Mouse (Mus musculus): Measurements from ENCODE around the gene Tor3a. TPM values are rescaled to one million over a fixed set of nuclear protein-coding genes. Genes with fewer than 3 reads are reported as not detected.

The Tor3a gene
- total RNA-seq, 1 experiment from 2014 or later = 16.1 TPM

DNA sequence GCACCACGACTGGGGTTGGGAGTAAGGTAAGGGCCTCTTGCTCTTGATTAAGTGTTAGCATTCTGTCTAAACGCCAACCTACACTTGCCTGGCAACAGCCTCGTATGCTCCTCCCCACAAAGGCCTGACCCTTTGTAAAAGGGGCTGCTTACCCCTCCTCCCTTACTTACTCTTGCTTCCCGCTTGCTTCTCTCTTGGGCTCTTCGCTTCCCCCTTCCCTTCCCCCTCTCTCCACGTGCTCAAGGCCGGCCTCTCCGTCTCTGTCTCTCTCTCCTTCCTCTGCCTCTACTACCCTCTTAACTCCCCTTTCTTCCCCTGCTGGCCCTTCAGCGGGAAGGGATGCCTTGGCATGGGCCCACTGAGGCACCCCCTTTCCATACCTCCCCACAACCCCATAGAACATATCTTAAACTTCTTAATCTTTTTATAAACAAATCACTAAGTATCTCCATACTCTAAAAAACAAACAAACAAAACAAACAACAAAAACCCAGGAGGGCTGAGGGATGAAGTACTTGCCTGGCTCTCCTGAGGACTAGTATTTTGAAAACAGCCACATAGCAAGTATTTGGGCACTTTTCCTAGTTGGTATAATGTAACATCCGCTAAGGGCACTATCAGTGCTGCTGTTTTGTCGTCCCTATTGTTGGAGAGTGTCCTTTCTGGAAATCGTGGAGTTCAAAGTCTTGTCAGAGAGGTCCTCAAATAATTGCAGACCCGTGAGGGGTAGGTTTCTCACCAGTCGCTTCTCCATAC, 1.3 kb downstream of the Tor3a start:
- peak; percentile 20; the same call in 1 of the 2 replicates for ATAC-seq (replicated peaks; ENCODE audit: low read depth, poor library complexity, severe bottlenecking)

GRCm38 (mm10) chr1:156671921-156672320, 2.2 kb downstream of the Tor3a start:
- no peak for ATAC-seq (replicated peaks; ENCODE audit: low read depth, poor library complexity, severe bottlenecking)

DNA sequence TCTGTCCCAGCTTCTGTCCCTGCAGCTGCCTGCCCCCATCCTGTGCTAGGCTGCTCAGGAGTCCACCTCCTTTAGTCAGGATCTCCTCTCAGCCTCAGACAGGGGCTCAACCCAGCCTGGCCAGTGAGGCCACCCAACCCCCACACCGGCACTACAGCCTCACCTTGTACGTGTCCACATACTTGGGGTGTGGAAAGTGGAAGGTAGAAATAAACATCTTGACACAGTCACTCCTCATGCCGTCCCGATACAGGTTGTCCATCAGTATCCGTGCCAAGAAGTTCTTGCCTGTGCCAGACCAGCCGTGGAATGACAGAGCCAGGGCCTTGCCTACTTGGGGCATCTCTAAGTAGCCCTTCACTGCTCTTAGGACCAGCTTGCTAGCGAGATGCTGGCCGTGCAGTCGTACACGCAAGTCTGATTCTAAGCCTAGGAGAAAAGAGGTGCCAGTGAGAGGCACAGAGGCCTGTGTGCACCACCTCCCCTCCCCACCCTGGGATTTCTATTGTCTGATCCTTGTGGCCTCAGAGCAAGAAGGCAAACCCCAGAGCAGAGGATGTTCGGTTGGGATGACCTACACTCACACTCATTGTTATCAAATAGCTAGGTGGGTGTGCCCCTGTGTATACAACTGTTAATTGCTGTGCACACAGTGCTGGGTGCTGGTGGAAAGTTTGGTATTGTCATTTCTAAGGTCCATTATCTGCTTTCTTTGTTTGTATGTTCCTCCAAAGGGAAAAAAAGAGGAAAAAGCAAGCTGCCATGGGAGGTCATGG, 4.8 kb downstream of the Tor3a start:
- no peak for ATAC-seq (replicated peaks; ENCODE audit: low read depth, poor library complexity, severe bottlenecking)

DNA sequence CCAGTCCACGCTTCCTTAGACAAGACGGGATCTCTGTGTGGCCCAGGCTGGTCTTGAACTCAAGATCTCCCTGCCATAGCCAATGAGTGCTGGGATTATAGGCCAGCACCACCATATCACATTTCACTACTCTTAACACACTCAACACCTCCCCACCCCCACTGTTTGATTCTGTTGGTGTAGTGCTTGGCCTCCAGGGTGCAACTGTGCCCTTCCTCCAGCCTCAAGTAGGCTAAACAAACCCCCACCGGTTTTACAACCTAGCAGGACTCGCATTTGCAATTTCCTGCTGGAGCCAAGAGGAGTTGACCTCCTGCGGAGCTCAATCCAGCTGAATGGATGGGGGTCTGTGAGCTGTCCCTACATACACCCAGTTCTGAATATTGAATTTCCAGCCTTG, 5.6 kb downstream of the Tor3a start:
- ATAC-seq (replicated peaks; ENCODE audit: low read depth, poor library complexity, severe bottlenecking) = no peak

GRCm38 (mm10) chr1:156667141-156667926, 6.8 kb downstream of the Tor3a start:
- ATAC-seq (replicated peaks; ENCODE audit: low read depth, poor library complexity, severe bottlenecking) = peak; percentile 78

GRCm38 (mm10) chr1:156665777-156666176, 8.4 kb downstream of the Tor3a start:
- no peak for ATAC-seq (replicated peaks; ENCODE audit: low read depth, poor library complexity, severe bottlenecking)

- peak; percentile 50 for ATAC-seq (replicated peaks; ENCODE audit: low read depth, poor library complexity, severe bottlenecking)
Observed at GRCm38 (mm10) chr1:156660660-156661236, 13.4 kb downstream of the Tor3a start.

DNA sequence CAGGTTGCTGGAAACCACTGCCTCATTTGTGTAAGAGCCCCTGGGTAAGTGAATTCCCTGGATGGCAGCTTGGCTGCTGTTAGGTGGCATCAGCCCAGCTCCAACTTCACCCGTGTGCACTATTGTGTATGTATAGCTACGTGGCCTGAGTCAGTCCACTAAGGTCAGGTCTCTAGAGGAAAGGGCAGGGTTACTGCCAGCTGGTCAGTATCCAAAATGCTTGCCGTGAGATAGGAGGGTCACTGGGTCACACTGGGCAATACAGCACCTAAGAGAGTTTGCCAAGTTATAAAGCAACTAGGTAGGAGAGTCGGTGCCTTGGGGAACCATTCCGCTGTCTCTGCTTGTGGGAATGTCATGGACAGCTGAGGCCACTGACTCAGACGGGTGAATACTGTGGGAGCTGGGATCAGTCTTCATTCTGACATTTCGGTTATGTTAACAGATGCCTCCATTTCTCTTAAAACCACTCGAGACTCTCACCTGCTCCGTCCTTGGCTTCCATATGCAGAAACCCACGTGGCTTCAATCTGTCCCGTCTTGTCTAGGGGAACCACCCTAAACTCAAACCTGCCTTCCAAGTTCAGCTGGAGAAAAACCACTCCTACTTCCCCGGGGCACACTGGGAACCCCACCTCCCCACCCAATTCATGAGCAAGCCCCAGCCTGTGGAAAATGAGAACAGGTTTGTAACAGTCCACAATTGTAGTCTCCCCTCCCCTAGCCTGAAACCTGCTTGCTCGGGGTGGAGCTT, 14.1 kb downstream of the Tor3a start:
- peak; percentile 77 for ATAC-seq (replicated peaks; ENCODE audit: low read depth, poor library complexity, severe bottlenecking)

- ATAC-seq (replicated peaks; ENCODE audit: low read depth, poor library complexity, severe bottlenecking) = no peak
Observed at GRCm38 (mm10) chr1:156658676-156659075, 15.5 kb downstream of the Tor3a start.

DNA sequence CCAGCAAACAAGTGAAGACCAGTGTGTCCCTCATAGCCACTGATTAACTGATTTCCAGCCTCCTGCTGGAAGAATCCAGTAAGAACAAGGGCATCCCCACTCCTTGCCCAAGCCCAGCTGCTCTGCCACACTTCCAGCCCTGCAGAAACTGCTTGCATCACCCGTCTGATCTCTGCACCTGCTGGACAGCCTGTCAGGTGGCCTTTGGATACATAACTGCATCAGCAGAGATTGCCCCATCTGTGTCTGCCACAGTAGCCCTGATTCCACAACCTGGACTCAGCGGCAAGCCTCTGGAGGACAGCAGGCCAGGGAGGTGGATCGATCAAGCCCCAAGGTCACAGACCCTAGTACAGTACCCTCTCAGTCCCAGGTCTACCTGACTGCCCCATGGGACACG, 16.6 kb downstream of the Tor3a start:
- no peak for ATAC-seq (replicated peaks; ENCODE audit: low read depth, poor library complexity, severe bottlenecking)

- no peak for ATAC-seq (replicated peaks; ENCODE audit: low read depth, poor library complexity, severe bottlenecking)
Observed at GRCm38 (mm10) chr1:156654735-156655530, 19.2 kb downstream of the Tor3a start.

DNA sequence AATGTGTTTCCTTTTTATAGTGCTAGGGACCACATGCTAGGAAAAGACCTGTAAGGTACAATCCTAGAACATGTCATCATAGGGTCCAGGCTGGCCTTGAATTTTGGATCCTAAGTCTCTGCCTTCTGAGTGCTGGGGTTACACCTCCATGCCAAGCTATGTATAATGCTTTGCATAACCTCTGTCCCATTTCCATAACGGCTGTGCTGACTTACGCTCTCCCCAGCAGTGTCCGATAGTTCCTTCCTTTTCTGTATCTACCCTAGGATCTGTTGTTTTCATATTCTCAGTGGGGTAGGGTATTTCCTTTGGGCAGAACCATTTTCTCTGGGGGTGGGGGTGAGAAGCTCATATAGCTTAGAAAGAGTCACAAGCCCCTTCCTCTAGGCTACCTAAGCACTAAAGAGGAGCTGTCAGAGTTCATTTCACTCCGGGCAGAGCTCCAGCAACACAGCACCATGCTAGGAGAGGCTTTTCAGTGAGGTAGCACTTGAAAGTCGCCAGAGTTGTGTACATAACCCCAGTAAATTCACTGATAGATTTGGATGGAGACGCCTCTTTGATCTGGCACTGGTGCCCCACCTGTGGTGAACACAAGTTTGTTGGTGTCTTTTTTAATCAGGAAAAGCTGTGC, 21.9 kb downstream of the Tor3a start:
- ATAC-seq (replicated peaks; ENCODE audit: low read depth, poor library complexity, severe bottlenecking) = peak; percentile 64

DNA sequence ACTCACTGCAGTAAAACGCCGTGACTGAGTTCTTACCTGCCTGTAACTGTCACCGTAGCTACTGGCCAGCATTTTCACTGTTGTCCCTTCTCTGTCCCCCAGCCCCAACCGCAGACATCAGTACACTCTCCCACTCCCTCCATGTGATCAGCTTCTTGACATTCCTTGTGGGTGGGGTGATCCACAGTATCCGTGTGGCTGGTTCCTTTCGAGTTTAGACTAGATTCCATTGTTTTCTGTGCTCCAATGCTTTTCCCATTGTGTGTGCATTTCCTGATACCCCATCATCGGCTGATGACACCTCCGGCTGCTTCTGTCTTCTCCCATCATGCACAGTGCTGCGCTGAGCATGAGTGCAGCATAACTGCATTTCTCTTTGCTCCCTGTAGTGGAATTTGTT, 23.5 kb downstream of the Tor3a start:
- ATAC-seq (replicated peaks; ENCODE audit: low read depth, poor library complexity, severe bottlenecking) = no peak

- no peak for ATAC-seq (replicated peaks; ENCODE audit: low read depth, poor library complexity, severe bottlenecking)
Observed at GRCm38 (mm10) chr1:156648705-156649104, 25.5 kb downstream of the Tor3a start.

- ATAC-seq (replicated peaks; ENCODE audit: low read depth, poor library complexity, severe bottlenecking) = no peak
Observed at GRCm38 (mm10) chr1:156645971-156646370, 28.2 kb downstream of the Tor3a start.

GRCm38 (mm10) chr1:156644780-156645523, 29.2 kb downstream of the Tor3a start:
- no peak for ATAC-seq (replicated peaks; ENCODE audit: low read depth, poor library complexity, severe bottlenecking)

DNA sequence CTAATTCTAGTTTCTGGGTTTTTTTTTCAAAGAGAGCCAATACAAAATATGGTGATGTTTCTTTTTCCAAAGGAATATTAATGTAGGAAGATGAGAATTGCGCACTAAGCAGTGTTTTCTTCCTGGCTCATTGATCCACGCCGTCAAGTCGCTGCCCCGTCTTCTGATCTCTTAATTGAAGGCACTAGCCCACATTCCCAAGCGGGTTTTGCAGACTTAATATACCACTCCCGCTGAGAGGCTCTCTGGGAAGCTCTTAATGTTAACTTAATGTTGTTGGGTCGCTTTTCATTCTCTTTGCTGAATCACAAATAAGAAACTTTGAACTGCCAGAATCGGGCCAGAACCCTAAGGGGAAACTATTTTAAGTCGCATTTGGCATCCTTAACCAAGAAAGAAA, 30.1 kb downstream of the Tor3a start:
- ATAC-seq (replicated peaks; ENCODE audit: low read depth, poor library complexity, severe bottlenecking) = no peak

DNA sequence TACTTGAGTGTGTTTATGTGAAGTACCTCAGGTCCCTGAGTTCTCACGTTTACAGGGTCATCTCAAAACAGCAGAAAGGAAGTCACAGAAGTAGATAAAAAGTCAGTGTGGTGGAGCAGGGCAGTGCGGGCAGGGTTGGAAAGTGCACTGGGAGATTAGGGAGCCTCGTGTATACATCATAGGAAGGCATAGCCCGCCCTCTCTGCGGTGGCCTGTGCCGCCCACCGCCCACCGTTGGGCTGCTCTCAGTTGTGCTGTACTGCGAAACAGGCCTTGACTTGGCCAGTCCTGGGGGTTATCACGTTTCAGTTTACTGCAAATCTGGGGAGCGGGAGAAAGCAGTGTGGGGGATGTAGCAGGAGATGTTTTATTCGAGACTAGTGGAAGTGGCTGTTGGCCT, 31.3 kb downstream of the Tor3a start:
- ATAC-seq (replicated peaks; ENCODE audit: low read depth, poor library complexity, severe bottlenecking) = peak; percentile 45; the same call in 1 of the 2 replicates

Measured in common myeloid progenitor, adult 5-6 weeks (primary cell).